Mouse (Mus musculus) neural tube, embryonic 10.5 days (tissue): Measurements from ENCODE around the gene Erbb2.
A peak's percentile ranks its signal among the peaks of the same experiment; 100 is the strongest.

Experiments used
- DNase-seq: peaks from one replicate; pipeline ENCODE4 v3.0.0-alpha.2; 2017; ENCODE audit warnings: low spot score; ENCODE audit errors: extremely low spot score

The Erbb2 gene

GRCm38 (mm10) chr11:98457367-98458120, 45.3 kb downstream of the Erbb2 start:
- peak; percentile 90 for DNase-seq

GRCm38 (mm10) chr11:98458121-98458990, 46.1 kb downstream of the Erbb2 start:
- peak; percentile 23 for DNase-seq

GRCm38 (mm10) chr11:98459071-98459741, 46.9 kb downstream of the Erbb2 start:
- DNase-seq: no peak

- no peak for DNase-seq
Measured at GRCm38 (mm10) chr11:98459860-98460259, 47.6 kb downstream of the Erbb2 start.

- no peak for DNase-seq
Measured at GRCm38 (mm10) chr11:98461109-98461720, 48.9 kb downstream of the Erbb2 start.

GRCm38 (mm10) chr11:98462255-98462654, 50.0 kb downstream of the Erbb2 start:
- DNase-seq: no peak

- no peak for DNase-seq
Measured at GRCm38 (mm10) chr11:98463911-98464310, 51.6 kb downstream of the Erbb2 start.

GRCm38 (mm10) chr11:98464516-98464915, 52.2 kb downstream of the Erbb2 start:
- no peak for DNase-seq

GRCm38 (mm10) chr11:98469761-98470714, 57.8 kb downstream of the Erbb2 start:
- no peak for DNase-seq

- no peak for DNase-seq
Measured at GRCm38 (mm10) chr11:98470795-98471194, 58.5 kb downstream of the Erbb2 start.

GRCm38 (mm10) chr11:98472696-98473095, 60.4 kb downstream of the Erbb2 start:
- DNase-seq: no peak

GRCm38 (mm10) chr11:98473916-98474479, 61.7 kb downstream of the Erbb2 start:
- no peak for DNase-seq

GRCm38 (mm10) chr11:98474967-98475366, 62.7 kb downstream of the Erbb2 start:
- DNase-seq: no peak

- no peak for DNase-seq
Measured at GRCm38 (mm10) chr11:98475630-98476433, 63.6 kb downstream of the Erbb2 start.

- no peak for DNase-seq
Measured at GRCm38 (mm10) chr11:98476434-98476807, 64.2 kb downstream of the Erbb2 start.

- DNase-seq: no peak
Measured at GRCm38 (mm10) chr11:98477011-98477701, 64.9 kb downstream of the Erbb2 start.

GRCm38 (mm10) chr11:98479026-98479939, 67.0 kb downstream of the Erbb2 start:
- no peak for DNase-seq
